27 mouse cellular contexts compared by ENCODE assay signal in genomic region chr11:42532577-42532976, GRCm38 (mm10).
A peak's percentile ranks its signal among the peaks of the same experiment; 100 is the strongest.
DNase-seq lines count a peak whose midpoint lies in the region; ATAC-seq and TF ChIP-seq lines count a peak whose summit lies in the region.
"Had no signal": no experiment of that assay in that cellular context is flagged by ENCODE, and none has a peak within 500 bp of the region (broad histone marks: within the 10 kb centered on the region; RNA-seq: fewer than 3 reads in every experiment).

No protein-coding gene starts in this region.

- H3K9me3 ChIP-seq in hindbrain, postnatal 0 days (ENCODE audit: low read length) = no peaks in the 10 kb centered on the region
- no peaks in the 10 kb centered on the region for H3K9me3 ChIP-seq in hindbrain, embryonic 11.5 days (ENCODE audit: control insufficient read depth, low read length)
- no peaks in the 10 kb centered on the region for H3K9me3 ChIP-seq in midbrain, postnatal 0 days (ENCODE audit: low read length)
- H3K9me3 ChIP-seq in midbrain, embryonic 13.5 days = no peaks in the 10 kb centered on the region
- H3K9me3 ChIP-seq in neural tube, embryonic 15.5 days (replicated peaks) = no peaks in the 10 kb centered on the region
- H3K9me3 ChIP-seq: forebrain, embryonic 12.5 days; heart, embryonic 13.5 days; limb, embryonic 12.5 days; liver, embryonic 15.5 days had no signal

- no peak overlapping the region for H3K27ac ChIP-seq in hindbrain, postnatal 0 days
- H3K27ac ChIP-seq in hindbrain, embryonic 11.5 days (ENCODE audit: low read depth, low read length) = no peak overlapping the region
- H3K27ac ChIP-seq in midbrain, postnatal 0 days (ENCODE audit: low read depth, low read length) = no peak overlapping the region
- H3K27ac ChIP-seq in midbrain, embryonic 13.5 days = no peak overlapping the region
- H3K27ac ChIP-seq in neural tube, embryonic 15.5 days (replicated peaks) = no peak overlapping the region
- H3K27ac ChIP-seq: forebrain, embryonic 12.5 days; heart, embryonic 13.5 days; kidney, postnatal 0 days; limb, embryonic 12.5 days; liver, embryonic 15.5 days; stomach, postnatal 0 days had no signal

- no peak for TF ChIP-seq CTCF in hindbrain, postnatal 0 days (IDR thresholded peaks at IDR 0.05; ENCODE audit: low read depth)
- TF ChIP-seq CTCF in midbrain, postnatal 0 days (IDR thresholded peaks at IDR 0.05) = no peak

- no peak overlapping the region for H3K9ac ChIP-seq in hindbrain, postnatal 0 days (replicated peaks; ENCODE audit: low read length)
- H3K9ac ChIP-seq in hindbrain, embryonic 11.5 days (ENCODE audit: low read depth, low read length) = no peak overlapping the region
- H3K9ac ChIP-seq in midbrain, postnatal 0 days (replicated peaks; ENCODE audit: low read length, poor library complexity, severe bottlenecking) = no peak overlapping the region
- no peak overlapping the region for H3K9ac ChIP-seq in midbrain, embryonic 13.5 days (replicated peaks)
- no peak overlapping the region for H3K9ac ChIP-seq in neural tube, embryonic 15.5 days (replicated peaks)
- H3K9ac ChIP-seq: forebrain, embryonic 12.5 days; heart, embryonic 13.5 days; limb, embryonic 12.5 days; liver, embryonic 15.5 days; lung, embryonic 14.5 days had no signal

- ATAC-seq in cerebellum, adult (ENCODE audit: insufficient number of reproducible peaks, low FRiP score, low TSS enrichment) = no peak
- ATAC-seq in hindbrain, postnatal 0 days = no peak
- no peak for ATAC-seq in hindbrain, embryonic 11.5 days (ENCODE audit: low FRiP score)
- ATAC-seq in midbrain, postnatal 0 days (ENCODE audit: low FRiP score) = no peak
- no peak for ATAC-seq in midbrain, embryonic 13.5 days
- ATAC-seq in neural tube, embryonic 15.5 days (ENCODE audit: low FRiP score) = 0 out of 2 replicates have a peak, but pooled peaks have one; percentile 38
- ATAC-seq: activated CD4-positive, CD25-positive, alpha-beta regulatory T cell, adult 4 months; intestine, embryonic 16.5 days had no signal

- no peak overlapping the region for H3K4me3 ChIP-seq in hindbrain, postnatal 0 days (ENCODE audit: low read length)
- H3K4me3 ChIP-seq in hindbrain, embryonic 11.5 days (ENCODE audit: low read depth, low read length) = no peak overlapping the region
- H3K4me3 ChIP-seq in midbrain, postnatal 0 days (ENCODE audit: low read depth, low read length) = no peak overlapping the region
- no peak overlapping the region for H3K4me3 ChIP-seq in midbrain, embryonic 13.5 days (replicated peaks)
- H3K4me3 ChIP-seq in neural tube, embryonic 15.5 days (replicated peaks) = no peak overlapping the region
- H3K4me3 ChIP-seq: erythroblast, embryonic 14.5 days; forebrain, embryonic 12.5 days; heart, embryonic 13.5 days; limb, embryonic 12.5 days; liver, embryonic 15.5 days had no signal

- H3K27me3 ChIP-seq in hindbrain, postnatal 0 days (ENCODE audit: insufficient read depth, low read length) = no peaks in the 10 kb centered on the region
- H3K27me3 ChIP-seq in hindbrain, embryonic 11.5 days (ENCODE audit: control insufficient read depth, insufficient read depth, low read length) = no peaks in the 10 kb centered on the region
- H3K27me3 ChIP-seq in midbrain, postnatal 0 days (ENCODE audit: insufficient read depth, low read length) = no peaks in the 10 kb centered on the region
- H3K27me3 ChIP-seq in midbrain, embryonic 13.5 days = no peaks in the 10 kb centered on the region
- H3K27me3 ChIP-seq in neural tube, embryonic 15.5 days (replicated peaks) = no peaks in the 10 kb centered on the region
- H3K27me3 ChIP-seq: forebrain, embryonic 12.5 days; heart, embryonic 13.5 days; limb, embryonic 12.5 days; liver, embryonic 15.5 days had no signal

- DNase-seq in cerebellum, postnatal 25 days = peak; percentile 30 to 44
- peak; percentile 7 for DNase-seq in hindbrain, postnatal 0 days (ENCODE audit: low spot score)
- DNase-seq in hindbrain, embryonic 11.5 days (ENCODE audit: low spot score) = no peak
- DNase-seq in midbrain, postnatal 0 days (ENCODE audit: low spot score) = peak; percentile 8
- DNase-seq: adrenal gland, adult 8-10 months; gastrocnemius, postnatal 10 days; heart, postnatal 10 days; kidney, adult 8-10 months; kidney, postnatal 4 days; layer of hippocampus, adult 9-11 months; lung, embryonic 14.5 days; lung, postnatal 14 days; right cerebral cortex, postnatal 4 days; thymus, adult 18-20 months; thymus, postnatal 25 days had no signal

- no peak overlapping the region for H3K4me2 ChIP-seq in hindbrain, postnatal 0 days (ENCODE audit: low read depth, low read length)
- no peak overlapping the region for H3K4me2 ChIP-seq in hindbrain, embryonic 11.5 days (replicated peaks; ENCODE audit: low read depth, low read length)
- H3K4me2 ChIP-seq in midbrain, postnatal 0 days (ENCODE audit: low read depth, low read length, poor library complexity, severe bottlenecking) = no peak overlapping the region
- no peak overlapping the region for H3K4me2 ChIP-seq in midbrain, embryonic 13.5 days (replicated peaks)
- H3K4me2 ChIP-seq in neural tube, embryonic 15.5 days = no peak overlapping the region
- H3K4me2 ChIP-seq: forebrain, embryonic 12.5 days; heart, embryonic 13.5 days; limb, embryonic 12.5 days; liver, embryonic 15.5 days; lung, embryonic 14.5 days had no signal

- H3K36me3 ChIP-seq in hindbrain, postnatal 0 days (ENCODE audit: insufficient read depth, low read length) = no peaks in the 10 kb centered on the region
- no peaks in the 10 kb centered on the region for H3K36me3 ChIP-seq in hindbrain, embryonic 11.5 days (ENCODE audit: control insufficient read depth, insufficient read depth, low read length)
- H3K36me3 ChIP-seq in midbrain, postnatal 0 days (ENCODE audit: insufficient read depth, low read length) = no peaks in the 10 kb centered on the region
- no peaks in the 10 kb centered on the region for H3K36me3 ChIP-seq in midbrain, embryonic 13.5 days
- H3K36me3 ChIP-seq in neural tube, embryonic 15.5 days = no peaks in the 10 kb centered on the region
- H3K36me3 ChIP-seq: forebrain, embryonic 12.5 days; heart, embryonic 13.5 days; limb, embryonic 12.5 days; liver, embryonic 15.5 days had no signal

- no peaks in the 10 kb centered on the region for H3K4me1 ChIP-seq in hindbrain, postnatal 0 days (ENCODE audit: insufficient read depth, low read length)
- no peaks in the 10 kb centered on the region for H3K4me1 ChIP-seq in hindbrain, embryonic 11.5 days (replicated peaks; ENCODE audit: control insufficient read depth, insufficient read depth, low read length)
- no peaks in the 10 kb centered on the region for H3K4me1 ChIP-seq in midbrain, postnatal 0 days (ENCODE audit: insufficient read depth, low read length)
- peaks cover 9% of the 10 kb centered on the region for H3K4me1 ChIP-seq in midbrain, embryonic 13.5 days (replicated peaks)
- no peaks in the 10 kb centered on the region for H3K4me1 ChIP-seq in neural tube, embryonic 15.5 days
- H3K4me1 ChIP-seq: forebrain, embryonic 12.5 days; liver, embryonic 15.5 days had no signal

- WGBS in hindbrain, postnatal 0 days = 47% methylated on average over 2 of the region's 2 CpGs
- 76% methylated on average over 2 of the region's 2 CpGs for WGBS in hindbrain, embryonic 11.5 days
- WGBS in midbrain, postnatal 0 days = 32% methylated on average over 2 of the region's 2 CpGs
- 45% methylated on average over 2 of the region's 2 CpGs for WGBS in midbrain, embryonic 13.5 days
- 42% methylated on average over 2 of the region's 2 CpGs for WGBS in neural tube, embryonic 15.5 days
